Mouse (Mus musculus): Measurements from ENCODE around the gene Sh2d1a.

Sh2d1a gene

GRCm38 (mm10) chrX:42502291-42503043 is at the start of gene Sh2d1a:
Gene Sh2d1a (plus strand): TSS chrX:42502453.
- DNase-seq (ENCODE audit: low read depth, low spot score) = peak; percentile 1

DNA sequence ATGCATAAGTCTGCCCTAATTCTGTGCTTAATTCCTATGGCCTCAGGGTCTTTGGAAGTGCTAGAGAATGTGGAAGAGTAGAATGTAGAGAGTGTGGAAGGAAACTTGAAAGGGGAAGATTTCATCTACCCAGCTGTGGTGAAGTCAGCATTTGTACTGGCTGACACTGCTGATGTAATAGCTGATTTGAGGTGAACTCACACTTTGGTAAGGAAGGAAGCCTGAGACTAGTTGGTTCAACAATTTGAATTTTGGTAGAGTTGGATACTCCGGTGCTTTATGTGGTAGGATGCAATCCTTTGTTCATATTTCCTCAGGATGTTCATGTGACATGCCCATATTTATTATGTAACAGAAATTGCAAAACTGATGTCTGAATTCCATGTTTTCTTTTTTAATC is 49.3 kb upstream of the Sh2d1a start:
- no peak for DNase-seq (ENCODE audit: low read depth, low spot score)

DNA sequence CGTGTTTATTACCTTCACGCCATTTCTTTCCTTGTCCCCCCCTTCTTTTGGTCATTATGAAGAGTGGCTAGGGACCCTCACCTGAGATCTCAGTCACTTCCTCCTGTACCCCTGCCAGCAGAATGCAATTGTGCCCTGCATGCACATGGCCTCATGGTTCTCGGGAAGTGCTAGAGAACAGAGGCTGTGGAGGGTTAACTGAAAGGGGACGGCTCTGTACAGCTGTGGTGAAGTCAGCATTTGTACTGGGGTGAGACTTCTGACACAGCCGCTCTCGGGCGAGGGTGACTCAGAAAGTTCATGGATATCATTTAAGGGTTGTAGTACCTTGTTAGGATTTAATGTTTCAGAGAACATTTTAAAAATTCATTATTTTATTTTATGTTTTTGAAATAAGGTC is 47.7 kb upstream of the Sh2d1a start:
- no peak for DNase-seq (ENCODE audit: low read depth, low spot score)

DNA sequence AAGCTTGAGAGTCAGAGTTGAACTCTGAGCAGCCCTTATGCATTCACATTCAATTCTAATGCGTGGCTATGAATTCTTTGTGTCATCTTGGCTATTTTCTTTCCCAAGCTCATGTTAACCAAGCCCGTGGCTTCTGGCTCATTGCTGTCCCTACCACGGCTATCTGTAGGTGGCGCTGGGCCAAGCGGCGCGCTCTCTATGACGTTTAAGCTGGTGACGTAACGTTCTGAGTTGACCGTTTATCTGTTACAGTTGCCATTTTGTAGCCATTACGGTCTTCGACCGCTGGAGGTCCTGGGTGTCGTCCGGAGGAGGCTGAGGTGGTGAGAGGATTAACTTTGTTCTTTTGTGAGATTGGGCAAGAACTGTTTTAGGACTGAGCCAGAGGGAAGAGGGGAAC is 12.8 kb upstream of the Sh2d1a start, which contains the start of gene Tex13c2:
Tex13c2 (plus strand) TSS at position 246 of the 400 bp plus-strand sequence.
- DNase-seq (ENCODE audit: low read depth, low spot score) = peak; percentile 79

GRCm38 (mm10) chrX:42490336-42490735 is 11.9 kb upstream of the Sh2d1a start:
- peak; percentile 13 for DNase-seq (ENCODE audit: low read depth, low spot score)

GRCm38 (mm10) chrX:42500538-42500937 is 1.7 kb upstream of the Sh2d1a start:
- DNase-seq (ENCODE audit: low read depth, low spot score) = no peak

DNA sequence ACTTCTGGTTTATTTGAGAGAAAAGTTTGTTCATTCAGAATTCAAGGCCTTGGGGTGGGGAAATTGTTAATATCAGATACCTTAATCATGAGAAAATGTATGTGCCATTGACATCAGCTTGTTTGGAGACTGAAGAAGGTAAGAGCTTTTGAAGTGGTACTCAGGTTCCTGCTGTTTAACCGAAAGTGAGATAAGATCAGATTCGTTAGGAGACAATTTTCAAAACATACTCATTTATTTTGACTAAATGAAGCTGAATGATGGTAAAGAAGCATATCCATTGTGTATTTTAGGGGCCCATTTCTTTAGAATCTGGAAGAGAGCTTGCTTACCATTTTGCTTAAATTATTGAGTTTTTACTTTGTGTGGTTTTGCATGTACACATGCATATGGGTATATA is 8.9 kb downstream of the Sh2d1a start:
- DNase-seq (ENCODE audit: low read depth, low spot score) = no peak

DNA sequence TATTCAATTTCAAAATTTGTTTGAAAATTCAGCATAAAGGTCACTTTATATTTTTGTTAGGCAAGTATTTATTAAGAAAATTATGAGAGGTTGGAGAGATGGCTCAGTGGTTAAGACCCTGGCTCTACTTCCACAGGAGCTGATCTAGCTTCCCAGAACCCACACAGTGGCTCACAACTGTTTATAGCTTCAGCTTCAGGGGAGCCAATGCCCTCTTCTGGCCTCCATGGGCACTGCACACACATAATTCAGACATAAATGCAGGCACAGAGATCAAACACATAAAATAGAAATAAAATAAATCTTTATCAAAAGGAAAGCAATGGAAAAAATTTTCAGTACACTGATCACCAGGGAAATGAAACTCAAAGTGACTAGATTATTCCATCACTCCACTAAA is 10.3 kb downstream of the Sh2d1a start:
- DNase-seq (ENCODE audit: low read depth, low spot score) = peak; percentile 27

GRCm38 (mm10) chrX:42522868-42523267 is 20.6 kb downstream of the Sh2d1a start:
- DNase-seq (ENCODE audit: low read depth, low spot score) = no peak

DNA sequence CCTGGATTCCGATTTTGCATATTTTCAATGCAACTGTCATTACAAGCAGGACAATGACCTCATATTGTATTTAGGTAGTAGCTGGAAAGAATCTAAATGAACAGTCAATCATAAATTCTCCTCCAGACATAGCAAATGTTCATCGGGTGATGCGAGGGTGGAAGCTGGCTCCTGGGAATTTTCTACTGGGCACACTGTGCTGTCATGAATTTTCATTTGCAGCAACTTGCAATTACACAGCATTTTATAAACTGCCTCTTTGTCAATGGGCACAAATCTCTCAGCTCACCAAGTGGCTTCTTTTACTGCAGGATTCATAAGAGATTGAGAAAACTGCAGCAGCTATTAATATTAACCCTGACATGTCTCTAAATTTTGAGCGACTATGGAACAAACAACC is 28.4 kb downstream of the Sh2d1a start:
- DNase-seq (ENCODE audit: low read depth, low spot score) = no peak

DNA sequence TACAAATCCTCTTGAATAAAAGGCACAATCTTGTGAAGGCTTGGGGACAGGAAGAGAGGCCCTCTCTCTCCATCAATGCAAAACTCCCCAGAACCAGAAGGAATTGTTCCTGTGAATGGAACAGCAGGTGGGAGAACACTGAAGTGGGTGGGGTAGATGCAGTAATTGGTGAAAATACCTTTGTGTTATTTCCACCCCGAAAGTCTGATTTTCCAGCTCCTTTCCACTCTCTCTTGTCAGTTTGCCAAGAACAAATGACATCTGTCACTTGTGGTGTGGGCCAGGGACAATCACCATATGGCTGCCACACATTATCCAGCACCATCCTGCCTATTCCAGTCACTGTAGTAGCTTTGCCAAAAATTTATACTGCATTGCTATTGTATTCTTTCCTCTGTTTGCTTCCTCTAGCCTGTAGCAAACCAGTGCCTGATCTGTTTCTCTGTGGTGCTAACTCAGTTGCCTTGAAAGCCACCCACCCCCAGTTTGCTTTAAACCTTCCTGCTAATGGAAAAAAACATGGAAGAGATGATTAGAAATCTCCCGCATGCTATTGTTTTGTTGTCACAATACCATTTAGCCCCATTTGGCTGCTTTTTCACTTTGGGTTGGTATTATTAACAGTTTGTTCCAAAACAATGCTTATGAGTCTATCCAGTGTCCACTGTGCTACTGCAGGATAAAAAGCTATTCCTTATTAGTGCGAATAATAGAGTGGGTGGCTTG is 37.9 kb downstream of the Sh2d1a start:
- DNase-seq (ENCODE audit: low read depth, low spot score) = peak; percentile 38

- peak; percentile 52 for DNase-seq (ENCODE audit: low read depth, low spot score)
Measured at GRCm38 (mm10) chrX:42540756-42541053, 38.5 kb downstream of the Sh2d1a start.

GRCm38 (mm10) chrX:42545076-42545475 is 42.8 kb downstream of the Sh2d1a start:
- DNase-seq (ENCODE audit: low read depth, low spot score) = no peak

DNA sequence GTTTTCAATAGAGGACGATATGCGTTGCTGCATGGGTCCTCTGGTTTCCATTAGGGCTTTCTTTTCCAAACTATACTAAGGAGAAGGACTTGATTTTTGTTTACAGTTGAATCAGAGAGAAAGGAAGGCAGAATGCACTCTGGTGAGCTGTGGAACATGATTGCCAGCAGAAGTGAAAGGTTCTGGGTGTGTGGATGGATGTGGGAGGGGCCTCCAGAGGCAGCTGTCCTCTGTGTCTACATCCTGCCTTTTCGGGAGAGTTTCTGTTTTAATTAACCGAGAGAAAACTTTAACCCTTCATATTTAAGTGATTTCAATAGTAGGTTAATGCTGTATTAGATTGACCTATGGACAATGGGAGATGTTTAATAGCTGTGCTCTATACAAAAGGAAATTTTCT is 46.3 kb downstream of the Sh2d1a start:
- no peak for DNase-seq (ENCODE audit: low read depth, low spot score)

DNA sequence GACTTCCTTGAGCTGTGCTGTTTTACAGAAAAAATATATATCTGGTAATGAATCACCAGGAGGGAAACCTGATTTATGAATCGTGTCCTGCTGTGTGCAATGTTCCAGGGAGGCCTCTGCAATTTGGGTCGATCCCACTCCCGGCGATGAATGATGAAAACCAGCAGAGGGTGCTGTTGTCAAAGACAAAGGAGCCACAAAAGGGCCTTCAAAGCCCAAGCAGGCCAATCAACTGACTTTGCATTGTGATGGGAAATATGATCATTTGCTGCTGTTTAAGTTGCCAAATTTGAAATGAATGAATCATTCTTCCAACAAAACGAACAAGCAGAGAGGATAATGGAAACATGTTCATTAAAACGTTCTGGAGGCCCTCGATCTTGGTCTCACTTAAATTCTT is 55.0 kb downstream of the Sh2d1a start:
- DNase-seq (ENCODE audit: low read depth, low spot score) = peak; percentile 52

DNA sequence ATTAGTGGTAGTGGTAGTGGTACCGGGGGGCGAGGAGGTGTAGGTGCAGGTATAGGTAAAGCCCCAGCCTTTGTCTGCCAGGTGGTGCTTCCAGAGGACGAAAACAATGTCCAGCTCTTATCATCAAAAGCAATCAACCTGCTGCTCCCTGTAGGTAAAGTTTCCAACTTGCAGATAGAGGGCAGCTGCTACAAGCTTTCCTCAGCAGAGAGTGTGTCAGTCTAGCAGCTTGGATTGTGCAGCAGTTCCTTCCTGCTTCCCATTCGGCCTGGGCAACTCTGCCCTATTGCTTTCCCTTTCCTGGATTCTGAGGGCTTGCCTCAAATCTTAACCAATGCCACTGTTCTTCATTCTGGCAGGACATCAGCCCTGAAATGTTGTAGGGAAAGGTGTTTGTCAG is 56.4 kb downstream of the Sh2d1a start:
- DNase-seq (ENCODE audit: low read depth, low spot score) = no peak
